Mouse (Mus musculus) neural tube, embryonic 11.5 days (tissue): ENCODE results near the gene Nr2c2ap. TPM values are rescaled to one million over a fixed set of nuclear protein-coding genes. Genes with fewer than 3 reads are reported as not detected.

Experiments
- ATAC-seq: fragments of 200-750 bp; cut with Nextera tagmentation; 2 replicates; pipeline ENCODE4 v1.8.0; 2017; ENCODE audit warnings: moderate number of reproducible peaks, mild to moderate bottlenecking, moderate TSS enrichment, moderate library complexity; ENCODE audit not compliant: insufficient read depth, low FRiP score, low TSS enrichment
- DNase-seq: peaks from one replicate; pipeline ENCODE4 v3.0.0-alpha.2; 2015; ENCODE audit warnings: low spot score
- H3K27ac ChIP-seq: fragments of 300-500 bp; sonication (generic); 2 replicates; pipeline ENCODE4 v1.5.1; 2014; ENCODE audit warnings: low read depth, mild to moderate bottlenecking, low read length
- H3K27me3 ChIP-seq: fragments of 300-500 bp; sonication (generic); 2 replicates; pipeline ENCODE4 v1.6.1; 2014; ENCODE audit warnings: mild to moderate bottlenecking, low read length, mixed read lengths; ENCODE audit not compliant: control insufficient read depth, insufficient read depth
- H3K36me3 ChIP-seq: fragments of 300-500 bp; sonication (generic); 2 replicates; pipeline ENCODE4 v1.6.1; 2014; ENCODE audit warnings: mild to moderate bottlenecking, low read length, moderate library complexity, mixed read lengths; ENCODE audit not compliant: control insufficient read depth, insufficient read depth
- H3K4me1 ChIP-seq: fragments of 300-500 bp; sonication (generic); 2 replicates; pipeline ENCODE4 v1.6.1; 2014; ENCODE audit warnings: low read length, mixed read lengths; ENCODE audit not compliant: control insufficient read depth, insufficient read depth
- H3K4me2 ChIP-seq: fragments of 300-500 bp; sonication (generic); 2 replicates; pipeline ENCODE4 v1.6.1; 2014; ENCODE audit warnings: low read depth, mild to moderate bottlenecking, moderate library complexity
- H3K4me3 ChIP-seq: fragments of 300-500 bp; sonication (generic); 2 replicates; pipeline ENCODE4 v1.5.1; 2014; ENCODE audit warnings: low read depth, low read length
- H3K9ac ChIP-seq: fragments of 300-500 bp; sonication (generic); 2 replicates; pipeline ENCODE4 v1.6.1; 2014; ENCODE audit warnings: mild to moderate bottlenecking, low read length
- H3K9me3 ChIP-seq: fragments of 300-500 bp; sonication (generic); 2 replicates; pipeline ENCODE4 v1.6.1; 2016; ENCODE audit warnings: low read length; ENCODE audit not compliant: control insufficient read depth
- WGBS: fragments of 180-500 bp; shearing (Covaris S2); extraction: QIAGEN DNeasy Blood & Tissue Kit; methylation state at CpG from one replicate; pipeline ENCODE4 v1.1.7; 2014; 5-methylcytosine and 5-hydroxymethylcytosine counted together
- polyA plus RNA-seq: library from polyadenylated mRNA; unstranded; fragments of >200 nt; fragmentation: Nextera tagmentation; extraction: Ambion mirVana; gene quantifications from 2 replicates; pipeline ENCODE4 v1.2.1, GENCODE M21; 2014

Gene Nr2c2ap
- polyA plus RNA-seq, 1 experiment from 2014 or later, result 18.9 TPM

- 82% methylated on average over 3 of the region's 3 CpGs for WGBS
- no peak overlapping the region for H3K4me3 ChIP-seq
- peaks cover 3% of the 10 kb centered on the region for H3K4me1 ChIP-seq
- no peaks in the 10 kb centered on the region for H3K27me3 ChIP-seq
- H3K9me3 ChIP-seq, result no peaks in the 10 kb centered on the region
- no peak overlapping the region for H3K4me2 ChIP-seq
- DNase-seq, result no peak
- no peak overlapping the region for H3K27ac ChIP-seq
- ATAC-seq, result no peak
- H3K9ac ChIP-seq, result no peak overlapping the region
- peaks cover 6% of the 10 kb centered on the region for H3K36me3 ChIP-seq
Observed at GRCm38 (mm10) chr8:70130066-70130465, 1.1 kb upstream of the Nr2c2ap start.

DNA sequence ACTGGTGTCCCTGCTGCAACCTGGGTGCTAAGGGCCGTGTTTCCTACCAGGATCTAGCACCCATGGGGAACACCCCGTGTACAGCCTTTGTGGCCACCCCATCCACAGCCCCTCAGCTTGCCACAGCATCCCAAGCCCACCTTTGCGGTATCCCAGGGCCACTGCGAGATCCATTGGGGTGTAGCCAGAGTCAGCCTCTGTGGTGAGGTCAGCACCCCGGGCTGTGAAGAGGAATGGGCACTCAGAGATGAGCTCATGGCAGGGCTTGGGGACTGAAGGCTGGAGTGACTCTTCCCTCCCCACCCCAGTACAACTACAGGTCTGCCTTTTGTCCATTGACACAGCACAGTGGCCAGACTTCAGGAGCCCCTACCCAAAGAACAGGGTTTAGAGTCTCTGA, 3.0 kb downstream of the Nr2c2ap start:
- no peak overlapping the region for H3K27ac ChIP-seq
- H3K9ac ChIP-seq, result no peak overlapping the region
- H3K27me3 ChIP-seq, result no peaks in the 10 kb centered on the region
- no peak for ATAC-seq
- peaks cover 9% of the 10 kb centered on the region for H3K36me3 ChIP-seq
- H3K4me3 ChIP-seq, result no peak overlapping the region
- WGBS, result 91% methylated on average over 5 of the region's 5 CpGs
- H3K4me1 ChIP-seq, result peaks cover 7% of the 10 kb centered on the region
- DNase-seq, result no peak
- no peak overlapping the region for H3K4me2 ChIP-seq
- no peaks in the 10 kb centered on the region for H3K9me3 ChIP-seq

DNA sequence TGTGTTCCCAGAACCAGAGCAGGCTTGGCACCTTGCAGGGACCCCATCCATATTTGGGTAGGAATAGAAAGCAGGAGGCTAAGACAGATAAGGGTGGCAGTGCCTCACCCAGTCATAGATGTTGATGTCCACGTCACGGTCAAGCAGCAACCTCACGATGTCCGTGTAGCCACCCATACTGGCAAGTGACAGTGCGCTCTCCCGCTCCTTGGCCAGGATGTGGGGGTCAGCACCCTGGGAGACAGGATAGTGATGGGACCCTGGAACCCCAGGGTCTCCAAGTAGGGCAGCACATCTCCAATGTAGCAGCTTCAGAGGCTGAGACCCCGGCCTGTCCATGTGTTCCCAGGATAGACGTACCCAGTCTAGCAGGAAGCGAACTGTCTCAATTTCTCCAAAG, 3.8 kb downstream of the Nr2c2ap start:
- no peak overlapping the region for H3K27ac ChIP-seq
- no peak overlapping the region for H3K4me2 ChIP-seq
- ATAC-seq (no peak), DNase-seq (no peak)
- no peaks in the 10 kb centered on the region for H3K27me3 ChIP-seq
- peaks cover 7% of the 10 kb centered on the region for H3K4me1 ChIP-seq
- H3K36me3 ChIP-seq, result peaks cover 9% of the 10 kb centered on the region
- H3K4me3 ChIP-seq, result no peak overlapping the region
- 95% methylated on average over 9 of the region's 9 CpGs for WGBS
- no peak overlapping the region for H3K9ac ChIP-seq
- H3K9me3 ChIP-seq, result no peaks in the 10 kb centered on the region

- peaks cover 9% of the 10 kb centered on the region for H3K36me3 ChIP-seq
Observed at GRCm38 (mm10) chr8:70136591-70136990, 5.5 kb downstream of the Nr2c2ap start.

DNA sequence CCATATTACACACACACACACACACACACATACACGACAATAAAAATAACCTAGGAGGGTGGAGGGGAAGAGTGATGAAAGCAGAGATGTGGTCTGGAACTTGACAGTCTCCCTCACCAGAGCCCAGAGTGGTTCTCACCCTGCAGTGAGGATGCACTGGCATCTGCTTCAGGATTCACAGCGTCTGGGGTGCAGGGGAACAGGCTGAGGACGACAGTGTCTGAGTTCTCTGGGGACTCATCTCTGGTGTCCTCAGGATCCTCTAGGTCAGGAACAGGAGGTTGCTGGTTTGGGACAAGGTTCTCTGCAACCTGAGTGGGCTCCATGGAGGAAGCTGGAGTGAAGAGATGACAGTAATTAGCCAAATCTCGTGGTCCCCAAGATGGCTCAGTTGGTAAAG, 6.8 kb downstream of the Nr2c2ap start:
- ATAC-seq (no peak), DNase-seq (no peak)
- 77% methylated on average over 4 of the region's 4 CpGs for WGBS
- H3K36me3 ChIP-seq, result peaks cover 9% of the 10 kb centered on the region
- H3K27ac ChIP-seq, result no peak overlapping the region
- H3K4me3 ChIP-seq, result peak overlapping the region; percentile 72; the same call in 1 of the 2 replicates
- H3K9me3 ChIP-seq, result no peaks in the 10 kb centered on the region
- H3K9ac ChIP-seq, result no peak overlapping the region; the same call in 1 of the 2 replicates
- peaks cover 12% of the 10 kb centered on the region for H3K4me1 ChIP-seq
- no peak overlapping the region for H3K4me2 ChIP-seq
- no peaks in the 10 kb centered on the region for H3K27me3 ChIP-seq

More at GRCm38 (mm10) chr8:70136591-70136990, 5.5 kb downstream of the Nr2c2ap start:
- Histone ChIP-seq H3K27me3 (no peaks in the 10 kb centered on the region), H3K4me2 (no peak overlapping the region), H3K4me3 (no peak overlapping the region), H3K4me1 (peaks cover 13% of the 10 kb centered on the region), H3K27ac (no peak overlapping the region), H3K9me3 (no peaks in the 10 kb centered on the region), H3K9ac (no peak overlapping the region)
- 88% methylated on average over 4 of the region's 4 CpGs for WGBS
- DNase-seq, result no peak
- ATAC-seq, result no peak

DNA sequence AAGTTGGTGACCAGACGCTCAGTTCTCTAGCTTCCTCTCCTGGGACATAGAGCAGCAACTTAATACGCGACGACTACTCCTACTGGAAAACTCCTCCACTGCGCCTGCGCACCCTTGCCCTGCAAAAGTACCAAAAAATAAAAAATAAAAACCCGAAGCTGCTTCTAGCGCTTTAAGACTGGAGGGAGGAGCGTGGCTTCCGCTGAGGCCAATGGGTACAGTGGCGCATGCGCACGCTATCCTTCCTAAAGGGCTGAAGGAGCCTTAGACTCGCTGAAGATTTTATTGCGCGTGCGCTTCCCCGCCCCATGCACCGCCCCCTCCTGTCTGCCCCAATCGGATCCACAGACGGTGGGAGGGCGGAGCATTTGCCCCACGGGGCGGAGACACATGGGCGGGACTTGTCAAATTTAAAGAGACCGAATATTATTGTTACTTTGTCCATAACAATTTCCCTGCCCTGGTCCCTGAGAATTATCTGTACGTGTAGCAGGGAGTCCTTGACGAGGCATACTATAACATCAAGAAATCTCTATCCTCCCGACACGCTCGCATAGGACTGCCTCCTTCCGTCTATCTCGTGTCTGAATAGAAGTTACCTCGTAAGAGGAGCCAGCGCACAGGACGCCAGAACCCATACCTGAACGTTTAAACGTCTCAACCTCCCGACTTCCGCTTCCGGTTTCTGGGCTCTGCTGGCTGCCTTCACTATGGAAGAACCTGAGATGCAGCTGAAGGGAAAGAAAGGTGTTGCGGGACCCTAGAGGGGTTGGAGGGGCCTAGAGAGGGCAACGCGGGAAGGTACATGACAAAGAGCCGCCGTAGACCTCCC, 8.1 kb downstream of the Nr2c2ap start, which contains the start of the genes Rfxank, Borcs8 and Mef2b:
TSS of gene Rfxank (minus strand) at position 129 of the 832 bp plus-strand sequence.
TSS of gene Borcs8 (plus strand) at position 474 of the 832 bp plus-strand sequence.
TSS of gene Mef2b (plus strand) at position 686 of the 832 bp plus-strand sequence.
- Histone ChIP-seq H3K36me3 (peaks cover 7% of the 10 kb centered on the region), H3K9ac (peak within 1 kb of the TSS; percentile 67), H3K4me1 (peaks cover 12% of the 10 kb centered on the region), H3K27ac (no peak within 1 kb of the TSS), H3K4me3 (peak within 1 kb of the TSS; percentile 72), H3K27me3 (no peaks in the 10 kb centered on the region), H3K9me3 (no peaks in the 10 kb centered on the region), H3K4me2 (peak within 1 kb of the TSS; percentile 68)
- ATAC-seq (peak; percentile 94), DNase-seq (peak; percentile 99)
- WGBS, result under 1% methylated on average over 46 of the region's 46 CpGs

- peaks cover 12% of the 10 kb centered on the region for H3K4me1 ChIP-seq
- H3K9me3 ChIP-seq, result no peaks in the 10 kb centered on the region
- H3K4me3 ChIP-seq, result peak overlapping the region; percentile 72
- peaks cover 7% of the 10 kb centered on the region for H3K36me3 ChIP-seq
- 14% methylated on average over 9 of the region's 9 CpGs for WGBS
- no peaks in the 10 kb centered on the region for H3K27me3 ChIP-seq
- DNase-seq (no peak), ATAC-seq (no peak)
- no peak overlapping the region for H3K27ac ChIP-seq
- H3K9ac ChIP-seq, result peak overlapping the region; percentile 67
- H3K4me2 ChIP-seq, result peak overlapping the region; percentile 68
Observed at GRCm38 (mm10) chr8:70139981-70140380, 8.8 kb downstream of the Nr2c2ap start.

GRCm38 (mm10) chr8:70147678-70148607, 16.8 kb downstream of the Nr2c2ap start:
- H3K4me2 ChIP-seq, result no peak overlapping the region
- H3K27me3 ChIP-seq, result no peaks in the 10 kb centered on the region
- peaks cover 7% of the 10 kb centered on the region; the same call in 1 of the 2 replicates for H3K36me3 ChIP-seq
- no peak for ATAC-seq
- no peak overlapping the region for H3K4me3 ChIP-seq
- no peaks in the 10 kb centered on the region for H3K4me1 ChIP-seq
- no peak for DNase-seq
- no peaks in the 10 kb centered on the region for H3K9me3 ChIP-seq
- H3K27ac ChIP-seq, result no peak overlapping the region
- WGBS, result 88% methylated on average over 7 of the region's 7 CpGs
- no peak overlapping the region for H3K9ac ChIP-seq
